Mouse (Mus musculus) embryonic facial prominence, embryonic 14.5 days (tissue): ENCODE data around the gene Taf1d. TPM values are rescaled to one million over a fixed set of nuclear protein-coding genes. Genes with fewer than 3 reads are reported as not detected.
A peak's percentile ranks its signal among the peaks of the same experiment; 100 is the strongest.

Experiments
- ATAC-seq: fragments of 200-750 bp; cut with Nextera tagmentation; 2 replicates; pipeline ENCODE4 v1.8.0; 2017; ENCODE audit warnings: low read depth, moderate number of reproducible peaks, moderate TSS enrichment
- DNase-seq: peaks from one replicate; pipeline ENCODE4 v3.0.0-alpha.2; 2015; ENCODE audit warnings: low spot score
- H3K27ac ChIP-seq: fragments of 300-500 bp; sonication (generic); replicated peaks from 2 replicates; pipeline ENCODE4 v1.5.1; 2014; ENCODE audit warnings: low read depth, mild to moderate bottlenecking, low read length, moderate library complexity
- H3K27me3 ChIP-seq: fragments of 300-500 bp; sonication (generic); replicated peaks from 2 replicates; pipeline ENCODE4 v1.6.1; 2014; ENCODE audit warnings: low read length; ENCODE audit not compliant: control insufficient read depth, insufficient read depth
- H3K36me3 ChIP-seq: fragments of 300-500 bp; sonication (generic); 2 replicates; pipeline ENCODE4 v1.6.1; 2014; ENCODE audit warnings: low read length, mixed read lengths; ENCODE audit not compliant: control insufficient read depth, insufficient read depth
- H3K4me1 ChIP-seq: fragments of 300-500 bp; sonication (generic); 2 replicates; pipeline ENCODE4 v1.6.1; 2014; ENCODE audit warnings: antibody characterized with exemption, low read length; ENCODE audit not compliant: control insufficient read depth, insufficient read depth
- H3K4me2 ChIP-seq: fragments of 300-500 bp; sonication (generic); 2 replicates; pipeline ENCODE4 v1.6.1; 2014; ENCODE audit warnings: low read depth, mild to moderate bottlenecking, low read length, moderate library complexity, mixed read lengths
- H3K4me3 ChIP-seq: fragments of 300-500 bp; sonication (generic); 2 replicates; pipeline ENCODE4 v1.5.1; 2014; ENCODE audit warnings: low read depth, mild to moderate bottlenecking, low read length
- H3K9ac ChIP-seq: fragments of 300-500 bp; sonication (generic); 2 replicates; pipeline ENCODE4 v1.6.1; 2014; ENCODE audit warnings: low read depth, mild to moderate bottlenecking, low read length, moderate library complexity, mixed read lengths
- H3K9me3 ChIP-seq: fragments of 300-500 bp; sonication (generic); 2 replicates; pipeline ENCODE4 v1.6.1; 2016; ENCODE audit warnings: low read length; ENCODE audit not compliant: control insufficient read depth
- WGBS: fragments of 180-500 bp; shearing (Covaris S2); extraction: QIAGEN DNeasy Blood & Tissue Kit; methylation state at CpG from one replicate; pipeline ENCODE4 v1.1.7; 2014; 5-methylcytosine and 5-hydroxymethylcytosine counted together
- polyA plus RNA-seq: library from polyadenylated mRNA; unstranded; fragments of >200 nt; fragmentation: Nextera tagmentation; extraction: Ambion mirVana; gene quantifications from 2 replicates; pipeline ENCODE4 v1.2.1, GENCODE M21; 2014

The Taf1d gene
- 66.5 and 69.2 TPM in 2 replicates for polyA plus RNA-seq

GRCm38 (mm10) chr9:15305503-15306397 lies at the start of gene Taf1d:
Gene Taf1d, plus strand, starts transcription at chr9:15306214.
- Histone ChIP-seq H3K27ac (peak within 1 kb of the TSS; percentile 94), H3K36me3 (peaks cover 37% of the 10 kb centered on the region), H3K9me3 (no peaks in the 10 kb centered on the region), H3K4me3 (peak within 1 kb of the TSS; percentile 83), H3K9ac (peak within 1 kb of the TSS; percentile 96), H3K4me1 (peaks cover 19% of the 10 kb centered on the region), H3K4me2 (peak within 1 kb of the TSS; percentile 84), H3K27me3 (no peaks in the 10 kb centered on the region)
- WGBS, result 12% methylated on average over 42 of the region's 45 CpGs
- ATAC-seq (peak; percentile 94), DNase-seq (peak; percentile 96)

DNA sequence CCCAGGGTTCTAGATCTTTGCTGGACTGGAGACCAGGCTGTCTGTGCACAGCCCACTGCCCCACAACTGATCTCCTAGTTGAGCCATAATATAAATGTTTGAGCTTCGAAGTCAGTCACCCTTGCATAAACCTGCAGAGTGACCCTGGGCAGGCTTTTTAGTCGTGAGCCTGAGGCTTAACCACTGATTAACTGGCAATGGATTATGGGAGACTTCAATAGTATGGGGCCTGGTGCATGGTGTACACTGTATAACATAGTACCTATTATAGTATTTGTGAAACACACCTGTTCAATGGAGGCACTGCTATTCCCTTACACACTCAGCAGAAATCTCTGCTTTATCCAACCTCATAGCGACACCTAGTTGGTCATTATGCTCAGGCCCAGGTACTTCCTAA lies 49.8 kb upstream of the Taf1d start:
- H3K27me3 ChIP-seq, result no peaks in the 10 kb centered on the region
- peaks cover 13% of the 10 kb centered on the region; the same call in 1 of the 2 replicates for H3K36me3 ChIP-seq
- no peak for ATAC-seq
- no peak overlapping the region for H3K4me2 ChIP-seq
- no peak for DNase-seq
- no peaks in the 10 kb centered on the region for H3K9me3 ChIP-seq
- 80% methylated on average over 3 of the region's 3 CpGs for WGBS
- no peaks in the 10 kb centered on the region for H3K4me1 ChIP-seq
- H3K9ac ChIP-seq, result no peak overlapping the region
- no peak overlapping the region for H3K4me3 ChIP-seq
- H3K27ac ChIP-seq, result no peak overlapping the region

DNA sequence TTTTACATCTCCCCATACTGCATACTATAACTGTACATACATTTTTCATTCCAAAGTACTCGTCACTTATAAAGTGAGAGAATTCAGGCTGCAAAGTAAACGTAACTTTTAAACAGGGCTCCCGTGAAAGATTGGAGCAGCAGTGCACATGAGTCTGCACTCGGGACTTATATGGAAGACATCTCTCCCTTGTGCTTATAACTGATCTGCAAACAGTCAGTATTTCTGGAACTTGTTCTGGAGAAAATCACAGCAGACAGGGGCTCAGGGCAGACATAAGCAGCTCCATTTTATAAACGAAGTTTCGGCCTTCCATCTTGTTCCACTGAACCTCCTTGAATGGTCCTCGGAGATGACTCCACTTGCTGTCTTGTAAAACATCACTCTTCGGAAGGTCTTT lies 44.0 kb upstream of the Taf1d start:
- Histone ChIP-seq H3K4me1 (no peaks in the 10 kb centered on the region), H3K27ac (no peak overlapping the region), H3K36me3 (peaks cover 68% of the 10 kb centered on the region), H3K9ac (no peak overlapping the region), H3K27me3 (no peaks in the 10 kb centered on the region), H3K4me3 (no peak overlapping the region), H3K9me3 (no peaks in the 10 kb centered on the region), H3K4me2 (no peak overlapping the region)
- ATAC-seq (no peak), DNase-seq (no peak)
- WGBS, result 93% methylated on average over 8 of the region's 8 CpGs

DNA sequence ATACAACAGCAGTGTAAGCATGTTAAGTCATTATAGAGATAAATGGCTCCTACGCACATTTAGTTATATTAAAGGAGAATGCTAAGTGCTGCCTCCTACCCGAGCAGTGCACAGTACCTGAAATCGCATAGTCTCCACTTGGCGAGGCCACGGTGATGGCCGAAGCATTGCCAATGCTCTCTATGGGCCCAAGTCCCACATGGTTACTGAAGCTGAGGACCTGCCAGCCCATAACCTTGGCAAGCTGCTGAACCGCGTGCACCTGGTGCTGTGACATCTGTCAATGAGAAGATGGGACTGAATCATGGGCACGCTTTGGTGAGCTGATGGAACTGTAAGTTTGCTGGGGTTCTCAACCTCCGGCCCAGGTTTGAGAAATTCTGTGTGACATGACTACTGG lies 42.5 kb upstream of the Taf1d start:
- H3K9me3 ChIP-seq, result no peaks in the 10 kb centered on the region
- peaks cover 83% of the 10 kb centered on the region for H3K36me3 ChIP-seq
- no peak overlapping the region for H3K9ac ChIP-seq
- 96% methylated on average over 10 of the region's 10 CpGs for WGBS
- no peak overlapping the region for H3K4me3 ChIP-seq
- H3K27ac ChIP-seq, result no peak overlapping the region
- no peak overlapping the region for H3K4me2 ChIP-seq
- H3K4me1 ChIP-seq, result no peaks in the 10 kb centered on the region
- ATAC-seq (no peak), DNase-seq (no peak)
- H3K27me3 ChIP-seq, result no peaks in the 10 kb centered on the region

DNA sequence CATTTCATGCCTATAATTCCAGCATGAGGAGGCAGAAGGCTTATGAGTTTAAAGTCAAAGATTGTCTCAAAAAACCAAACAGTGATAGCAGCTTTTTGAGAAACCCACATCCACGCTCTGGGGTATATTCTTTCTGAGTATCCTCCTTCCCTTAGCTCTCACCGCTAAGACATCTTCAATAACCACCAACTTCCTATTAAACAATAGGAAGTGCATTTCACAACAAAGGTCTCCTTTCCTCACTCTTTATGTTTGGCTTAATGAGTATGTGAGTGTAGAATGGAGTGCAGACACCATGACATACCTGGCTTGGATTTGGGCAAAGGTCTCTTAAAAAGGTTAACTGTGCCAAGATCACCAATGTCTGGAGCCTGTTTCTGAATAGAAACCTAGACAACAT lies 32.0 kb upstream of the Taf1d start:
- H3K9ac ChIP-seq, result no peak overlapping the region
- peaks cover 85% of the 10 kb centered on the region for H3K36me3 ChIP-seq
- H3K4me3 ChIP-seq, result no peak overlapping the region
- no peak overlapping the region for H3K4me2 ChIP-seq
- 92% methylated on average over 2 of the region's 2 CpGs for WGBS
- H3K4me1 ChIP-seq, result peaks cover 8% of the 10 kb centered on the region; the same call in 1 of the 2 replicates
- H3K9me3 ChIP-seq, result no peaks in the 10 kb centered on the region
- ATAC-seq (no peak), DNase-seq (no peak)
- H3K27ac ChIP-seq, result no peak overlapping the region
- no peaks in the 10 kb centered on the region for H3K27me3 ChIP-seq

DNA sequence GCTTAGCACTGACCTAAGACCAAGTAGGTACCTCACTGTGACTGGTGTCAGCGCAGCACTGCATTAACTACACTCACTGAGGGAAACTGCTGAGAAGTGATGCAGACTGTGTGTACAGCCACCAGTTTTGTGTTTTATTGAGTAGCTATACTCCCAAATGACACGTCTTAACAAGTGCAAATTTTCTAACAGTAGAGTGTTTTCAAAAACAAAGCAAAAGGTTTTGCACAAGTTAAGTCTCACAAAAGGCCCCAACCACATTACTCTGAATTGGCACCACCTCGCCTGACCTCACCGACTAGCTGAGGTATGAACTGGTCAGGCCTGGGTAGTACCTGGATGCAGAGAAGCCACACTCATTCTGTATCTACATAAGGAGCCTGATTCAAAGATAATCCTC lies 29.2 kb upstream of the Taf1d start:
- Histone ChIP-seq H3K27me3 (no peaks in the 10 kb centered on the region), H3K27ac (no peak overlapping the region), H3K4me3 (no peak overlapping the region), H3K4me1 (peaks cover 14% of the 10 kb centered on the region), H3K9me3 (no peaks in the 10 kb centered on the region), H3K9ac (no peak overlapping the region), H3K36me3 (peaks cover 57% of the 10 kb centered on the region), H3K4me2 (no peak overlapping the region)
- DNase-seq, result no peak
- 90% methylated on average over 4 of the region's 4 CpGs for WGBS
- no peak for ATAC-seq

GRCm38 (mm10) chr9:15278343-15278742 lies 27.7 kb upstream of the Taf1d start:
- Histone ChIP-seq H3K4me2 (peak overlapping the region; percentile 55; the same call in 1 of the 2 replicates), H3K4me3 (peak overlapping the region; percentile 96; the same call in 1 of the 2 replicates), H3K27me3 (no peaks in the 10 kb centered on the region), H3K4me1 (peaks cover 14% of the 10 kb centered on the region), H3K9ac (no peak overlapping the region; the same call in 1 of the 2 replicates), H3K36me3 (peaks cover 42% of the 10 kb centered on the region), H3K9me3 (no peaks in the 10 kb centered on the region), H3K27ac (no peak overlapping the region)
- 93% methylated on average over 3 of the region's 3 CpGs for WGBS
- DNase-seq (no peak), ATAC-seq (no peak)

DNA sequence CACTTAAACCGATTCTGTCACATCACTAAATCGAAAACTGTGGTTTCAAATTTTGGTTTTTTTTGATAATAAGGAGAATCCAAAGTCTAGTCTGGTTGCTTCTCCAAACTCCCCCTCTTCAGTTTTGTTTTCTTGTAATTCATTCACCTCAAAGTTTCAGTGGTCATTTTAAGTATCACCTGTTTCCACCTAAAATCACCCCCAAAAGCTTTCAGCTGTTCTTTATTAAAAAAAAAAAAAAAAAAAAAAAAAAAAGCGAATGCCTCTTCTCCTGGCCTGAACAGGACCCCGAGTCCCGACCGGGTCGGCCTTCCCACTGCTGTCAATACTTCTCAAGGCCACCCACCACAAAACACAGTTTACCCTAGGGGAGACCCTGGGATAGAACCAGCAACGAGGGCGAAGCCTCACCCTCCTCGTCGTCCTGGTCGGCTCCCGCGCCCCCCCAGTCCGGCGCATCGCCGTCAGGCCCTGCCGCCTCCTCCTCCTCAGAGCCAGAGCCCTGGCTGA lies 26.8 kb upstream of the Taf1d start:
- ATAC-seq, result no peak
- peak overlapping the region; percentile 95 for H3K9ac ChIP-seq
- WGBS, result 10% methylated on average over 15 of the region's 19 CpGs

More for the DNA sequence above, 26.8 kb upstream of the Taf1d start:
- Histone ChIP-seq H3K9me3 (no peaks in the 10 kb centered on the region), H3K27ac (peak overlapping the region; percentile 79), H3K4me1 (peaks cover 14% of the 10 kb centered on the region), H3K4me2 (peak overlapping the region; percentile 55), H3K27me3 (no peaks in the 10 kb centered on the region), H3K4me3 (peak overlapping the region; percentile 96), H3K36me3 (peaks cover 34% of the 10 kb centered on the region)
- DNase-seq, result no peak
